Mouse (Mus musculus) olfactory bulb, adult 2 months (tissue): ENCODE data around the gene Acaca. TPM values are rescaled to one million over a fixed set of nuclear protein-coding genes. Genes with fewer than 3 reads are reported as not detected.

Experiments
- H3K27ac ChIP-seq: fragments of 200-500 bp; 2 replicates; pipeline ENCODE4 v1.5.1; 2012; ENCODE audit warnings: low read depth, low read length; ENCODE audit not compliant: insufficient read depth
- H3K4me1 ChIP-seq: fragments of 200-500 bp; 2 replicates; pipeline ENCODE4 v1.6.1; 2012; ENCODE audit warnings: low read length; ENCODE audit not compliant: control insufficient read depth, insufficient read depth
- H3K4me3 ChIP-seq: fragments of 200-500 bp; 2 replicates; pipeline ENCODE4 v1.5.1; 2012; ENCODE audit warnings: mild to moderate bottlenecking, low read depth, low read length, moderate library complexity; ENCODE audit not compliant: insufficient read depth
- CTCF ChIP-seq: fragments of 200-500 bp; IDR thresholded peaks from 2 replicates; pipeline ENCODE4 v1.5.1; 2012; ENCODE audit warnings: low read depth, mild to moderate bottlenecking, low read length, moderate library complexity; ENCODE audit not compliant: insufficient read depth
- POLR2A ChIP-seq: fragments of 200-500 bp; IDR thresholded peaks from 2 replicates; pipeline ENCODE4 v1.6.1; 2012; ENCODE audit warnings: mild to moderate bottlenecking, low read depth, low read length, moderate library complexity; ENCODE audit not compliant: insufficient read depth
- WGBS: fragments of 180-500 bp; shearing (Covaris S2); methylation state at CpG from one replicate; pipeline ENCODE4 v1.1.7; 2018; 5-methylcytosine and 5-hydroxymethylcytosine counted together
- polyA plus RNA-seq: library from polyadenylated mRNA; stranded (reverse); fragments of >200 nt; gene quantifications from 2 replicates; pipeline ENCODE4 v1.2.4, GENCODE M21; 2012; ENCODE audit warnings: low replicate concordance; ENCODE audit not compliant: missing spikeins, insufficient read depth, insufficient read length

Acaca gene
- polyA plus RNA-seq, 1 experiment, result 53.0 TPM

GRCm38 (mm10) chr11:84168701-84169288, 39.3 kb downstream of the Acaca start:
- 23% methylated on average over 7 of the region's 7 CpGs for WGBS
- H3K4me3 ChIP-seq, result no peak overlapping the region
- H3K4me1 ChIP-seq, result peaks cover 3% of the 10 kb centered on the region; the same call in 1 of the 2 replicates
- H3K27ac ChIP-seq, result no peak overlapping the region
- TF ChIP-seq POLR2A (no peak), CTCF (no peak)

GRCm38 (mm10) chr11:84172539-84173435, 43.3 kb downstream of the Acaca start:
- no peak overlapping the region for H3K4me3 ChIP-seq
- H3K4me1 ChIP-seq, result peaks cover 3% of the 10 kb centered on the region; the same call in 1 of the 2 replicates
- TF ChIP-seq POLR2A (no peak), CTCF (no peak)
- H3K27ac ChIP-seq, result no peak overlapping the region
- WGBS, result 84% methylated on average over 11 of the region's 11 CpGs

GRCm38 (mm10) chr11:84178571-84178970, 49.1 kb downstream of the Acaca start:
- no peak for TF ChIP-seq POLR2A
- TF ChIP-seq CTCF, result no peak
- WGBS, result 39% methylated on average over 4 of the region's 4 CpGs
- H3K4me1 ChIP-seq, result no peaks in the 10 kb centered on the region
- H3K4me3 ChIP-seq, result no peak overlapping the region
- no peak overlapping the region for H3K27ac ChIP-seq

- TF ChIP-seq POLR2A (no peak), CTCF (peak; percentile 11; the same call in 1 of the 2 replicates)
- H3K27ac ChIP-seq, result no peak overlapping the region
- no peaks in the 10 kb centered on the region for H3K4me1 ChIP-seq
- H3K4me3 ChIP-seq, result peak overlapping the region; percentile 62
- WGBS, result under 1% methylated on average over 84 of the region's 85 CpGs
These were observed 49.9 kb downstream of the Acaca start for GRCm38 (mm10) chr11:84179226-84179953.

GRCm38 (mm10) chr11:84179954-84180598, 50.6 kb downstream of the Acaca start:
- peak overlapping the region; percentile 62 for H3K4me3 ChIP-seq
- TF ChIP-seq CTCF (peak; percentile 72), POLR2A (no peak)
- under 1% methylated on average over 44 of the region's 44 CpGs for WGBS
- no peaks in the 10 kb centered on the region for H3K4me1 ChIP-seq
- H3K27ac ChIP-seq, result no peak overlapping the region

GRCm38 (mm10) chr11:84181286-84181685, 51.8 kb downstream of the Acaca start:
- Histone ChIP-seq H3K4me1 (no peaks in the 10 kb centered on the region), H3K27ac (no peak overlapping the region), H3K4me3 (no peak overlapping the region)
- WGBS, result 64% methylated on average over 2 of the region's 2 CpGs
- no peak for TF ChIP-seq CTCF
- TF ChIP-seq POLR2A, result no peak

- Histone ChIP-seq H3K4me3 (no peak overlapping the region), H3K4me1 (no peaks in the 10 kb centered on the region), H3K27ac (no peak overlapping the region)
- no peak for TF ChIP-seq POLR2A
- TF ChIP-seq CTCF, result no peak
- 91% methylated on average over 3 of the region's 3 CpGs for WGBS
These were observed 59.1 kb downstream of the Acaca start for GRCm38 (mm10) chr11:84188530-84188929.

GRCm38 (mm10) chr11:84190581-84191233, 61.2 kb downstream of the Acaca start:
- Histone ChIP-seq H3K27ac (no peak overlapping the region), H3K4me1 (no peaks in the 10 kb centered on the region), H3K4me3 (no peak overlapping the region)
- TF ChIP-seq POLR2A, result no peak
- no peak for TF ChIP-seq CTCF
- WGBS, result 91% methylated on average over 8 of the region's 8 CpGs
